Mouse (Mus musculus): ENCODE data around the gene Sh3kbp1.

DNA sequence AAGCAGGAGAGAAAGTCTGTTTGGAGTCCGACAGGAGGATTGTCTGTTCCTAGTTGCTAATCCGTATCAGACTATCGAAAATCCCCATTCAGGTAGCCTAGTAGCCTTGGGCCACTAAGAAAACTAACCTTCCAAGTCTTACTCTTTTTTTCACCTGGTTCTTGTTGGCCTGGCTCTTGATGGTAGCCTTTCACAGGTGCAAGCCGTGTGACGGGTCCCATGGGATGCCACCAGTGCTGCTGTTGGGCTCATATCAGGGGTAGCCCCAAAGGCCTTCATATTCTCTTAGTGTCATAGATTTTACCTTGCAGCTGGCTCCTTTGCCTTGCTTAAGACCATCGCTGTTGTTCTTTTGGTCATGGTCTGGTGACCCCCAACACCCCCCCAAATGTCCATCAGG, 82.2 kb downstream of the Sh3kbp1 start:
- no peak for TF ChIP-seq CTCF (IDR thresholded peaks at IDR 0.05; ENCODE audit: low read depth, low read length)
- no peak for TF ChIP-seq POLR2A (IDR thresholded peaks at IDR 0.05; ENCODE audit: borderline replicate concordance, low read depth, low read length)
